Mouse (Mus musculus) neural tube, embryonic 14.5 days (tissue): ENCODE measurements around the gene Polq. TPM values are rescaled to one million over a fixed set of nuclear protein-coding genes. Genes with fewer than 3 reads are reported as not detected.
A peak's percentile ranks its signal among the peaks of the same experiment; 100 is the strongest.

ENCODE experiments used
- ATAC-seq: fragments of 200-750 bp; cut with Nextera tagmentation; 2 replicates; pipeline ENCODE4 v1.8.0; 2017; ENCODE audit warnings: low read depth, mild to moderate bottlenecking, moderate TSS enrichment, moderate library complexity
- H3K27ac ChIP-seq: fragments of 300-500 bp; sonication (generic); 2 replicates; pipeline ENCODE4 v1.5.1; 2014; ENCODE audit warnings: low read depth, mild to moderate bottlenecking, control low read depth, low read length, moderate library complexity, mixed read lengths
- H3K27me3 ChIP-seq: fragments of 300-500 bp; sonication (generic); 2 replicates; pipeline ENCODE4 v1.6.1; 2014; ENCODE audit warnings: low read length; ENCODE audit not compliant: control insufficient read depth, insufficient read depth
- H3K36me3 ChIP-seq: fragments of 300-500 bp; sonication (generic); 2 replicates; pipeline ENCODE4 v1.6.1; 2014; ENCODE audit warnings: low read length, mixed read lengths; ENCODE audit not compliant: control insufficient read depth, insufficient read depth
- H3K4me1 ChIP-seq: fragments of 300-500 bp; sonication (generic); 2 replicates; pipeline ENCODE4 v1.6.1; 2014; ENCODE audit warnings: low read length; ENCODE audit not compliant: control insufficient read depth, insufficient read depth
- H3K4me2 ChIP-seq: fragments of 300-500 bp; sonication (generic); 2 replicates; pipeline ENCODE4 v1.6.1; 2014; ENCODE audit warnings: mild to moderate bottlenecking, low read depth, low read length, control low read depth
- H3K4me3 ChIP-seq: fragments of 300-500 bp; sonication (generic); 2 replicates; pipeline ENCODE4 v1.5.1; 2014; ENCODE audit warnings: low read depth, low read length, control low read depth, mixed read lengths
- H3K9ac ChIP-seq: fragments of 300-500 bp; sonication (generic); replicated peaks from 2 replicates; pipeline ENCODE4 v1.6.1; 2014; ENCODE audit warnings: low read depth, mild to moderate bottlenecking, control low read depth, low read length, mixed read lengths
- H3K9me3 ChIP-seq: fragments of 300-500 bp; sonication (generic); 2 replicates; pipeline ENCODE4 v1.6.1; 2016; ENCODE audit warnings: low read length; ENCODE audit not compliant: control insufficient read depth
- WGBS: fragments of 180-500 bp; shearing (Covaris S2); extraction: QIAGEN DNeasy Blood & Tissue Kit; methylation state at CpG from one replicate; pipeline ENCODE4 v1.1.7; 2014; 5-methylcytosine and 5-hydroxymethylcytosine counted together
- polyA plus RNA-seq: library from polyadenylated mRNA; unstranded; fragments of >200 nt; fragmentation: Nextera tagmentation; extraction: Ambion mirVana; gene quantifications from 2 replicates; pipeline ENCODE4 v1.2.1, GENCODE M21; 2014

Gene Polq
- polyA plus RNA-seq, 1 experiment from 2014 or later, result 3.2 TPM

- Histone ChIP-seq H3K27me3 (no peaks in the 10 kb centered on the region), H3K9ac (no peak overlapping the region), H3K4me3 (no peak overlapping the region), H3K27ac (no peak overlapping the region), H3K4me1 (no peaks in the 10 kb centered on the region), H3K9me3 (no peaks in the 10 kb centered on the region), H3K36me3 (no peaks in the 10 kb centered on the region), H3K4me2 (no peak overlapping the region)
- 85% methylated on average over 6 of the region's 6 CpGs for WGBS
- no peak for ATAC-seq
Measured at GRCm38 (mm10) chr16:36997650-36998049, 13.9 kb upstream of the Polq start.

DNA sequence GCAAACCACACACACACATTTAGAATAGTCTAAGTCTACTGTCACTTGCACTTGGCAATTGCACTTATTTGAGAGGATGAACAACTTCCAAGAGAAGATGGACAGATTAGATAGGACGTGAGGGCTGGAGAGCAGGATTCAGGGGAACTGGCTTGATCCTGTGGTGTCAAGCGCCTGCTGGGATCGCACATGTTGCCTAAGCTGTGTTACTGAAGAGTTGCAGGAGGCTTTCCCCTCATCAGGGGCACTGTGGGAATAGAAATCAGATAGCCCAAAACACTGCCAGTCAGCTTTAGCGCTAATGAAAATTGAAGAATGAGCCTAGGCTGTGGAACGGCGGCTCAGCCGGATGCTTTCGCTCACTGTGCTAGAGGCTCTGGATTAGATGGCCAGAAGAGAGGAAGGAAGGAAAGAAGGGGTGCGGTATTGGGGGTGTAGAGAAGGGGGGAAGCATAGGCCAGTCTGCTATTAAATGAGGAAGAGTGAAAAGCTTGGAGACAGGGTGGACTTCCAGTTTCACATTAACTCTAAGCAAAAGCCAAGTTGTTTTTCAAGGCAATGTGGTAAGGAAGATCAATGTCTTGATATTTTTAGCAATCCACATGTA is 12.1 kb upstream of the Polq start:
- no peak overlapping the region for H3K27ac ChIP-seq
- H3K9ac ChIP-seq, result no peak overlapping the region
- H3K36me3 ChIP-seq, result no peaks in the 10 kb centered on the region
- H3K4me3 ChIP-seq, result no peak overlapping the region
- WGBS, result 89% methylated on average over 9 of the region's 9 CpGs
- no peak overlapping the region for H3K4me2 ChIP-seq
- no peaks in the 10 kb centered on the region for H3K27me3 ChIP-seq
- no peaks in the 10 kb centered on the region for H3K4me1 ChIP-seq
- no peaks in the 10 kb centered on the region for H3K9me3 ChIP-seq
- ATAC-seq, result no peak

DNA sequence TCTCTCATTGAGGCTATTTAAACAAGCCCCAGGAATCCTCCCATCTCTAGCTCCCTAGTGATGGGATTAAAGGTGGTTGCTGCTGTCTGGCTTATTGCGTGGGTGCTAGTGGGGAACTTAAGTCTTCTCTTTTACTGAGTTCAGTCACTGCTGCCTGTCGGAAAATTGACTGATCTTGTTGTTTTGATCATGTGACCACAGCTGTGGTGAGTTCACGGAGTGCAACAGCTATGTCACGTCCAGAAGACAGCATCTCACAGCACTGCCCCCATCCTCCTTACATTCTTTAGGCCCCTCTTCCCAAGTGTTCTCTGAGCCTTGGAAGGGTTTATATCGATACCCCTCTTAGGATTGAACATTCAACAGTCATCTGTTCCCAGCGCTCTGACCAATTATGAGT is 2.3 kb upstream of the Polq start:
- 79% methylated on average over 6 of the region's 6 CpGs for WGBS
- no peak overlapping the region for H3K4me3 ChIP-seq
- no peaks in the 10 kb centered on the region for H3K9me3 ChIP-seq
- no peaks in the 10 kb centered on the region for H3K36me3 ChIP-seq
- no peak overlapping the region for H3K9ac ChIP-seq
- no peak overlapping the region for H3K27ac ChIP-seq
- no peak for ATAC-seq
- no peaks in the 10 kb centered on the region for H3K27me3 ChIP-seq
- H3K4me1 ChIP-seq, result peaks cover 7% of the 10 kb centered on the region
- no peak overlapping the region for H3K4me2 ChIP-seq

- 59% methylated on average over 4 of the region's 4 CpGs for WGBS
- Histone ChIP-seq H3K4me2 (no peak overlapping the region), H3K9ac (no peak overlapping the region), H3K27me3 (no peaks in the 10 kb centered on the region), H3K36me3 (no peaks in the 10 kb centered on the region), H3K27ac (no peak overlapping the region), H3K9me3 (no peaks in the 10 kb centered on the region), H3K4me3 (no peak overlapping the region), H3K4me1 (peaks cover 7% of the 10 kb centered on the region)
- ATAC-seq, result peak; percentile 41; the same call in 1 of the 2 replicates
Measured at GRCm38 (mm10) chr16:37010370-37010769, 1.2 kb upstream of the Polq start.

DNA sequence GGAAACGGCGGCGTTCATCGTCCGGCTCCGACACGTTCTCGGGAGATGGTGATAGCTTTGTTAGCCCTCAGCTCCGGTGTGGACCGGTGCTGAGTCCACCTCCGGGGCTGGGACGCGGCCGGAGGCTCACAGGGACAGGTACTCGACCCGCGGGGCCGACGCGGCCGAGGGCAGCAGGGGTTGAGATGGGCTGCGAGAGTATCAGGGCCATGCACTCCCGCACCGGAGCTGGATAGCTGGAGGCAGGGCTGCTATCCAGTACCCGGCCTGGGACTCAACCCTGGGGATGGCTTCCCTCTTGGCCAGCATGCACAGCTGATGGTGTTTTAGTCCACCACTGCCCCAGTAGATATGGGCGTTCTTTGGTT is 320 bp downstream of the Polq start:
- under 1% methylated on average over 26 of the region's 26 CpGs for WGBS
- H3K36me3 ChIP-seq, result no peaks in the 10 kb centered on the region
- no peaks in the 10 kb centered on the region for H3K9me3 ChIP-seq
- no peak overlapping the region for H3K27ac ChIP-seq
- H3K27me3 ChIP-seq, result no peaks in the 10 kb centered on the region
- H3K4me1 ChIP-seq, result peaks cover 7% of the 10 kb centered on the region
- H3K4me3 ChIP-seq, result peak overlapping the region; percentile 56
- H3K9ac ChIP-seq, result peak overlapping the region; percentile 37
- ATAC-seq, result peak; percentile 69
- peak overlapping the region; percentile 85 for H3K4me2 ChIP-seq

DNA sequence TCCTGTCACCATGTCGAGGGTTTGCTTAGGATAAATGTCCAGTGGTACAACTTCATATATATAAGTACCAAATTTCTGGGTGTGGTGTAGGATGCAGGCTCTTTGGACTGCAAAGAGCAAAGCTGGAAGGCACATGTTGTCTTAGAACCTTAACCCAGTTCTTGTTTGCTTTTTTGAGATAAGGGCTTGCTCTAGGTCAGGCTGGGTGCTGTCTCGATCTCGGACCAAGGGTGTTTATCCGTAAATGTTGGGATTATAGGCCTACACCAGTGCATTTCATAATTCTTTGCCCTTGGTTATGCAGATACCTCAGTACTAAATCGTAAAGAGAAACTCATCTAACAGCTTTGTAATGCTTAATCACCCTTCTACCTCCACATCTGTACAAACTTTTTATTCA is 750 bp downstream of the Polq start:
- Histone ChIP-seq H3K4me2 (peak overlapping the region; percentile 85), H3K36me3 (no peaks in the 10 kb centered on the region), H3K27me3 (no peaks in the 10 kb centered on the region), H3K4me3 (peak overlapping the region; percentile 56), H3K9ac (peak overlapping the region; percentile 37; the same call in 1 of the 2 replicates), H3K4me1 (peaks cover 7% of the 10 kb centered on the region), H3K9me3 (no peaks in the 10 kb centered on the region), H3K27ac (no peak overlapping the region)
- WGBS, result 69% methylated on average over 5 of the region's 5 CpGs
- no peak for ATAC-seq

- no peak for ATAC-seq
- no peaks in the 10 kb centered on the region for H3K9me3 ChIP-seq
- WGBS, result 88% methylated on average over 3 of the region's 3 CpGs
- H3K4me3 ChIP-seq, result no peak overlapping the region
- no peak overlapping the region for H3K27ac ChIP-seq
- no peak overlapping the region for H3K9ac ChIP-seq
- H3K4me2 ChIP-seq, result no peak overlapping the region
- no peaks in the 10 kb centered on the region for H3K36me3 ChIP-seq
- no peaks in the 10 kb centered on the region for H3K4me1 ChIP-seq
- no peaks in the 10 kb centered on the region for H3K27me3 ChIP-seq
Measured at GRCm38 (mm10) chr16:37027581-37027980, 16.0 kb downstream of the Polq start.

DNA sequence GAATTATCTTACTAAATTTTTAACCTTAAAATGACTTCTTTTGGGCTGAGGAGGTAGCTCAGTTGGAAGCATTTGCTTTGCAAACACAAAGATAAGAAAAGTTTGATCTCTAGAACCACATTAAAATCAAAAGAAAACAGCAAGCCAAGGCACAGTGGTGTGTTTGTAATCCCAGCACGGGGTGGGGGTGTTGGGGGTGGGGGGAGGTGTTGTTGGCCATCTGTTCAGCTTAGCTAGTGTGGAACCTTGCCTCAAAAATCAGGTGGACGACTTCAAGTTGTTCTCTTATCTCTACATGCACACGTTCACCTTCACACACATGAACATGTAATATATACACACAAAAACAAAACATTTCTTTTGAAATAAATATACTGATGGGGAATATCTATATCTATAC is 20.4 kb downstream of the Polq start:
- Histone ChIP-seq H3K36me3 (no peaks in the 10 kb centered on the region), H3K27me3 (no peaks in the 10 kb centered on the region), H3K4me3 (no peak overlapping the region), H3K9ac (no peak overlapping the region), H3K4me1 (no peaks in the 10 kb centered on the region), H3K9me3 (no peaks in the 10 kb centered on the region), H3K4me2 (no peak overlapping the region), H3K27ac (no peak overlapping the region)
- WGBS, result 72% methylated on average over 3 of the region's 3 CpGs
- no peak for ATAC-seq

- H3K27ac ChIP-seq, result no peak overlapping the region
- H3K27me3 ChIP-seq, result no peaks in the 10 kb centered on the region
- H3K36me3 ChIP-seq, result no peaks in the 10 kb centered on the region
- H3K4me2 ChIP-seq, result no peak overlapping the region
- H3K4me3 ChIP-seq, result no peak overlapping the region
- no peak for ATAC-seq
- H3K9me3 ChIP-seq, result no peaks in the 10 kb centered on the region
- WGBS, result 94% methylated on average over 8 of the region's 8 CpGs
- no peaks in the 10 kb centered on the region for H3K4me1 ChIP-seq
- H3K9ac ChIP-seq, result no peak overlapping the region
Measured at GRCm38 (mm10) chr16:37034751-37035150, 23.2 kb downstream of the Polq start.
